Mouse (Mus musculus): ENCODE data around the gene Dram2. TPM values are rescaled to one million over a fixed set of nuclear protein-coding genes. Genes with fewer than 3 reads are reported as not detected.

The Dram2 gene
- polyA plus RNA-seq, 1 experiment from 2014 or later = 52.2 TPM

GRCm38 (mm10) chr3:106544721-106545316, 2.8 kb upstream of the Dram2 start:
- Histone ChIP-seq H3K4me1 (ENCODE audit: control insufficient read depth, insufficient read depth, low read length) (peaks cover 5% of the 10 kb centered on the region; the same call in 1 of the 2 replicates), H3K4me3 (ENCODE audit: low read depth, low read length) (no peak overlapping the region), H3K27ac (ENCODE audit: low read depth, low read length) (no peak overlapping the region), H3K36me3 (ENCODE audit: control insufficient read depth, insufficient read depth, low read length) (no peaks in the 10 kb centered on the region), H3K27me3 (ENCODE audit: control insufficient read depth, insufficient read depth, low read length) (no peaks in the 10 kb centered on the region), H3K9ac (ENCODE audit: low read length) (no peak overlapping the region), H3K4me2 (no peak overlapping the region), H3K9me3 (ENCODE audit: control insufficient read depth, low read length) (no peaks in the 10 kb centered on the region)
- no peak for DNase-seq (ENCODE audit: low spot score, missing footprints)
- WGBS = 91% methylated on average over 8 of the region's 8 CpGs
- ATAC-seq (ENCODE audit: low FRiP score) = no peak

- ATAC-seq (ENCODE audit: low FRiP score) = peak; percentile 49; the same call in 1 of the 2 replicates
Observed at GRCm38 (mm10) chr3:106547924-106548539, 434 bp downstream of the Dram2 start.

GRCm38 (mm10) chr3:106548971-106549370, 1.4 kb downstream of the Dram2 start:
- no peaks in the 10 kb centered on the region for H3K9me3 ChIP-seq (ENCODE audit: control insufficient read depth, low read length)
- H3K4me1 ChIP-seq (ENCODE audit: control insufficient read depth, insufficient read depth, low read length) = peaks cover 5% of the 10 kb centered on the region; the same call in 1 of the 2 replicates
- H3K4me3 ChIP-seq (ENCODE audit: low read depth, low read length) = no peak overlapping the region
- H3K36me3 ChIP-seq (ENCODE audit: control insufficient read depth, insufficient read depth, low read length) = no peaks in the 10 kb centered on the region
- ATAC-seq (ENCODE audit: low FRiP score) (no peak), DNase-seq (ENCODE audit: low spot score, missing footprints) (no peak)
- 43% methylated on average over 3 of the region's 3 CpGs for WGBS
- H3K27me3 ChIP-seq (ENCODE audit: control insufficient read depth, insufficient read depth, low read length) = no peaks in the 10 kb centered on the region
- no peak overlapping the region for H3K27ac ChIP-seq (ENCODE audit: low read depth, low read length)
- H3K4me2 ChIP-seq = no peak overlapping the region
- no peak overlapping the region for H3K9ac ChIP-seq (ENCODE audit: low read length)

More at GRCm38 (mm10) chr3:106547924-106548539, 434 bp downstream of the Dram2 start:
- H3K4me1 ChIP-seq (ENCODE audit: control insufficient read depth, insufficient read depth, low read length) = peaks cover 5% of the 10 kb centered on the region; the same call in 1 of the 2 replicates
- H3K27me3 ChIP-seq (ENCODE audit: control insufficient read depth, insufficient read depth, low read length) = no peaks in the 10 kb centered on the region
- no peaks in the 10 kb centered on the region for H3K36me3 ChIP-seq (ENCODE audit: control insufficient read depth, insufficient read depth, low read length)
- WGBS = under 1% methylated on average over 27 of the region's 27 CpGs
- H3K4me2 ChIP-seq = peak overlapping the region; percentile 45
- peak; percentile 94 for DNase-seq (ENCODE audit: low spot score, missing footprints)
- peak overlapping the region; percentile 62 for H3K4me3 ChIP-seq (ENCODE audit: low read depth, low read length)
- H3K27ac ChIP-seq (ENCODE audit: low read depth, low read length) = peak overlapping the region; percentile 25; the same call in 1 of the 2 replicates
- peak overlapping the region; percentile 81 for H3K9ac ChIP-seq (ENCODE audit: low read length)
- H3K9me3 ChIP-seq (ENCODE audit: control insufficient read depth, low read length) = no peaks in the 10 kb centered on the region

GRCm38 (mm10) chr3:106553411-106553810, 5.8 kb downstream of the Dram2 start:
- Histone ChIP-seq H3K4me2 (no peak overlapping the region), H3K9ac (ENCODE audit: low read length) (no peak overlapping the region), H3K27ac (ENCODE audit: low read depth, low read length) (no peak overlapping the region), H3K27me3 (ENCODE audit: control insufficient read depth, insufficient read depth, low read length) (no peaks in the 10 kb centered on the region), H3K36me3 (ENCODE audit: control insufficient read depth, insufficient read depth, low read length) (no peaks in the 10 kb centered on the region; the same call in 1 of the 2 replicates), H3K4me3 (ENCODE audit: low read depth, low read length) (no peak overlapping the region), H3K9me3 (ENCODE audit: control insufficient read depth, low read length) (no peaks in the 10 kb centered on the region), H3K4me1 (ENCODE audit: control insufficient read depth, insufficient read depth, low read length) (no peaks in the 10 kb centered on the region)
- ATAC-seq (ENCODE audit: low FRiP score) = no peak
- DNase-seq (ENCODE audit: low spot score, missing footprints) = no peak
- 90% methylated on average over 5 of the region's 5 CpGs for WGBS

- Histone ChIP-seq H3K36me3 (ENCODE audit: control insufficient read depth, insufficient read depth, low read length) (no peaks in the 10 kb centered on the region; the same call in 1 of the 2 replicates), H3K9me3 (ENCODE audit: control insufficient read depth, low read length) (no peaks in the 10 kb centered on the region), H3K4me3 (ENCODE audit: low read depth, low read length) (no peak overlapping the region), H3K4me1 (ENCODE audit: control insufficient read depth, insufficient read depth, low read length) (no peaks in the 10 kb centered on the region), H3K27me3 (ENCODE audit: control insufficient read depth, insufficient read depth, low read length) (no peaks in the 10 kb centered on the region), H3K9ac (ENCODE audit: low read length) (no peak overlapping the region), H3K27ac (ENCODE audit: low read depth, low read length) (no peak overlapping the region), H3K4me2 (no peak overlapping the region)
- 90% methylated on average over 3 of the region's 3 CpGs for WGBS
- DNase-seq (ENCODE audit: low spot score, missing footprints) (no peak), ATAC-seq (ENCODE audit: low FRiP score) (no peak)
Observed at GRCm38 (mm10) chr3:106555743-106556250, 8.2 kb downstream of the Dram2 start.

- no peak overlapping the region for H3K4me3 ChIP-seq (ENCODE audit: low read depth, low read length)
- no peak for ATAC-seq (ENCODE audit: low FRiP score)
Observed at GRCm38 (mm10) chr3:106558271-106558670, 10.7 kb downstream of the Dram2 start.

GRCm38 (mm10) chr3:106565876-106566275, 18.3 kb downstream of the Dram2 start:
- Histone ChIP-seq H3K27me3 (ENCODE audit: control insufficient read depth, insufficient read depth, low read length) (no peaks in the 10 kb centered on the region), H3K36me3 (ENCODE audit: control insufficient read depth, insufficient read depth, low read length) (no peaks in the 10 kb centered on the region), H3K9ac (ENCODE audit: low read length) (no peak overlapping the region), H3K27ac (ENCODE audit: low read depth, low read length) (no peak overlapping the region), H3K4me3 (ENCODE audit: low read depth, low read length) (no peak overlapping the region), H3K4me2 (no peak overlapping the region), H3K9me3 (ENCODE audit: control insufficient read depth, low read length) (no peaks in the 10 kb centered on the region), H3K4me1 (ENCODE audit: control insufficient read depth, insufficient read depth, low read length) (no peaks in the 10 kb centered on the region)
- no peak for ATAC-seq (ENCODE audit: low FRiP score)
- WGBS = 93% methylated on average over 3 of the region's 3 CpGs
- no peak for DNase-seq (ENCODE audit: low spot score, missing footprints)

More at GRCm38 (mm10) chr3:106558271-106558670, 10.7 kb downstream of the Dram2 start:
- Histone ChIP-seq H3K27me3 (ENCODE audit: control insufficient read depth, insufficient read depth, low read length) (no peaks in the 10 kb centered on the region), H3K9me3 (ENCODE audit: control insufficient read depth, low read length) (no peaks in the 10 kb centered on the region), H3K4me2 (no peak overlapping the region), H3K27ac (ENCODE audit: low read depth, low read length) (no peak overlapping the region), H3K9ac (ENCODE audit: low read length) (no peak overlapping the region), H3K36me3 (ENCODE audit: control insufficient read depth, insufficient read depth, low read length) (no peaks in the 10 kb centered on the region; the same call in 1 of the 2 replicates), H3K4me1 (ENCODE audit: control insufficient read depth, insufficient read depth, low read length) (no peaks in the 10 kb centered on the region)
- DNase-seq (ENCODE audit: low spot score, missing footprints) = peak; percentile 69

GRCm38 (mm10) chr3:106573191-106573590, 25.6 kb downstream of the Dram2 start:
- Histone ChIP-seq H3K36me3 (ENCODE audit: control insufficient read depth, insufficient read depth, low read length) (no peaks in the 10 kb centered on the region), H3K4me1 (ENCODE audit: control insufficient read depth, insufficient read depth, low read length) (no peaks in the 10 kb centered on the region), H3K4me2 (no peak overlapping the region), H3K4me3 (ENCODE audit: low read depth, low read length) (no peak overlapping the region), H3K27me3 (ENCODE audit: control insufficient read depth, insufficient read depth, low read length) (no peaks in the 10 kb centered on the region), H3K9me3 (ENCODE audit: control insufficient read depth, low read length) (no peaks in the 10 kb centered on the region), H3K27ac (ENCODE audit: low read depth, low read length) (no peak overlapping the region), H3K9ac (ENCODE audit: low read length) (no peak overlapping the region)
- ATAC-seq (ENCODE audit: low FRiP score) (no peak), DNase-seq (ENCODE audit: low spot score, missing footprints) (peak; percentile 33)
- 89% methylated on average over 3 of the region's 3 CpGs for WGBS

GRCm38 (mm10) chr3:106579296-106579695, 31.7 kb downstream of the Dram2 start:
- ATAC-seq (ENCODE audit: low FRiP score) (no peak), DNase-seq (ENCODE audit: low spot score, missing footprints) (peak; percentile 80)
- Histone ChIP-seq H3K27ac (ENCODE audit: low read depth, low read length) (no peak overlapping the region), H3K9me3 (ENCODE audit: control insufficient read depth, low read length) (no peaks in the 10 kb centered on the region), H3K4me3 (ENCODE audit: low read depth, low read length) (no peak overlapping the region), H3K27me3 (ENCODE audit: control insufficient read depth, insufficient read depth, low read length) (no peaks in the 10 kb centered on the region), H3K4me1 (ENCODE audit: control insufficient read depth, insufficient read depth, low read length) (no peaks in the 10 kb centered on the region), H3K36me3 (ENCODE audit: control insufficient read depth, insufficient read depth, low read length) (no peaks in the 10 kb centered on the region), H3K4me2 (no peak overlapping the region), H3K9ac (ENCODE audit: low read length) (no peak overlapping the region)
- 86% methylated on average over 2 of the region's 2 CpGs for WGBS

Measured in midbrain, embryonic 11.5 days (tissue).